Mouse (Mus musculus) ES-Bruce4 (cell line): ENCODE results near the gene Kif3b.

Experiments used
- EP300 ChIP-seq: IDR thresholded peaks from 2 replicates; pipeline ENCODE4 v1.6.1; 2011; ENCODE audit warnings: low read depth, low read length; ENCODE audit not compliant: insufficient read depth
- POLR2A ChIP-seq: IDR thresholded peaks from one replicate; pipeline ENCODE4 v1.8.1; 2011; ENCODE audit warnings: low read length; ENCODE audit not compliant: insufficient read depth

DNA sequence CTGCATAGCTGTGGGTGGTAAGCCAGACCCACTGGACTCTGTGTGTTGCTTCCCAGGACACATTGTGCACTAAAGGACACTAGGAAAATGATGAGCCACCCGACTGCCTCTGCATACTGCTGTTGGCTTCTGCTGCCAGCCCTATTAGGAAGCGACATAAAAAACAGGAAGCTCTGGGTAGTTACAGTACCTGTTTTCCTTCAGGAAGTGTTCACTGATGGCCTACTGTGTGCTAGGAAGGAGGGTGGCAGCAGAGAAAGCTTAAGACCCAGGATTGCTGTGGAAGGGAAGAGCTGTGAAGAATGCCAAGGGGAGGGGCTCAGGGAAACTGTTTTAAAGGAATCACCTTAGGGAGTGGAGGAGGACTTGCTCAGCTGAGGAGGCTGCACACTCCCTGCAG lies 23.9 kb upstream of the Kif3b start:
- TF ChIP-seq EP300 (no peak), POLR2A (no peak)
